Mouse (Mus musculus): ENCODE data around the gene Grhl3. TPM values are rescaled to one million over a fixed set of nuclear protein-coding genes. Genes with fewer than 3 reads are reported as not detected.

The Grhl3 gene
- polyA plus RNA-seq, 1 experiment: not detected

- Histone ChIP-seq H3K4me1 (ENCODE audit: control insufficient read depth, insufficient read depth, insufficient read length, low read length) (no peaks in the 10 kb centered on the region), H3K4me3 (ENCODE audit: insufficient read depth, low read depth, low read length) (no peak overlapping the region), H3K27ac (replicated peaks; ENCODE audit: low read depth, low read length) (no peak overlapping the region)
Measured at GRCm38 (mm10) chr4:135591086-135591485, 17.7 kb upstream of the Grhl3 start.

GRCm38 (mm10) chr4:135584838-135585237 lies 11.4 kb upstream of the Grhl3 start:
- no peaks in the 10 kb centered on the region for H3K4me1 ChIP-seq (ENCODE audit: control insufficient read depth, insufficient read depth, insufficient read length, low read length)

GRCm38 (mm10) chr4:135581222-135581910 lies 7.9 kb upstream of the Grhl3 start:
- no peak overlapping the region for H3K4me3 ChIP-seq (ENCODE audit: insufficient read depth, low read depth, low read length)
- no peak overlapping the region for H3K27ac ChIP-seq (replicated peaks; ENCODE audit: low read depth, low read length)
- no peaks in the 10 kb centered on the region for H3K4me1 ChIP-seq (ENCODE audit: control insufficient read depth, insufficient read depth, insufficient read length, low read length)

More at GRCm38 (mm10) chr4:135584838-135585237, 11.4 kb upstream of the Grhl3 start:
- Histone ChIP-seq H3K27ac (replicated peaks; ENCODE audit: low read depth, low read length) (no peak overlapping the region), H3K4me3 (ENCODE audit: insufficient read depth, low read depth, low read length) (no peak overlapping the region)

DNA sequence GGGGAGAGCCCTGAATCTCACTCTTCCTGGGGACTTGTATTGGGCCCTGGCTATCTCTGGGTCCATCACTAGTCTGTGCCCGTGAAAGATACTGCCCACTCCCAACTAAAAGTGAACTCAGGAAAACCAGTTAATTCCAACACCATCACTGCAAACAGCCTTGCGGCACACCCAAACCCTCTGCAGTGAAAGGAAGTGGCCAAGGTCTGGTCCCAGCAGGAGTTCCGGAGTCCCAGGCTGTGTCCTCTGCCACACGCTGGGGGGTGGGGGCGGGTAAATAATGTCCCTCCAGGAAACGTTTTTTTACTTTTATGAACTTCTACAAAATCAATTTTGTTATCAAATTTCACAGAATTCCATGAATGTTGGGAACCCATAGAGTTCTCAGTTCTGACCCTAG lies 6.3 kb upstream of the Grhl3 start:
- no peak overlapping the region for H3K4me3 ChIP-seq (ENCODE audit: insufficient read depth, low read depth, low read length)
- H3K27ac ChIP-seq (replicated peaks; ENCODE audit: low read depth, low read length): no peak overlapping the region
- no peaks in the 10 kb centered on the region for H3K4me1 ChIP-seq (ENCODE audit: control insufficient read depth, insufficient read depth, insufficient read length, low read length)

GRCm38 (mm10) chr4:135578490-135578889 lies 5.1 kb upstream of the Grhl3 start:
- Histone ChIP-seq H3K4me1 (ENCODE audit: control insufficient read depth, insufficient read depth, insufficient read length, low read length) (no peaks in the 10 kb centered on the region), H3K4me3 (ENCODE audit: insufficient read depth, low read depth, low read length) (no peak overlapping the region), H3K27ac (replicated peaks; ENCODE audit: low read depth, low read length) (no peak overlapping the region)

DNA sequence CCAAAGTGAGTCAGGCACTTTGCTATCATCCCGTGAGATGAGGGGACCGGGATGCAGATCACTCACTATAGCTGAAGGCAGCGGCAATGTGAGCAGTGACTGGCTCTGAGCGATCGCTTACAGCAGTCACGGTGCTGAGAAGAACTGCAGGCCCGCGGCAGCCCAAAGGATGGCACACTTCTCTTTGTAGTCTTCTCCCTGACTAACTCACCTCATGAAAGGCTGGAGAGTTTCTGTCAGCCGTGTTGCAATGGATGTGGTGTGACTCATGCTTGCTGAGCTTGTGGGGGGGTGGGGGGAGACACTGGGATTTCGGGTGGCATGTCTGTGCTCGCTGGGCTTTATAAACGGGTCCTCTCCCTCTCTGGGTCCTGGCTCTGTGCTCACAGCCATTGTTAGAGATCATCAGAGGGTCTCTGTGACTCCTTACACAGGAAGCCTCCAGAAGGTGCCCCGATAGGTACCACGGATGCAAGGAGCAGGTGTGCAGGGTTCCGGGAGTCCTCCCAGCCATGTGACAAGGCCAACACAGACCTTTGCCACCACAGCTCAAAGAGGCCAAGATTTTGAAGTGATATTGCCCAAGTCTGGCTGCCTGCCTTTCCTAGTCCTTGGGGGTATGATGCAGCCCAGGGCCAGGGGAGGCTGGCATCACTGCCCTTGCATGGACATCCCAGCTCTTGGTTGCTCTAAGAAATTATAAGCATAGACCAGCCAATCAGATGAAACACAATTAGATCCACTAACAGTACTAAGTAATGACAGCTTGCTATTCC lies 2.1 kb upstream of the Grhl3 start:
- H3K27ac ChIP-seq (replicated peaks; ENCODE audit: low read depth, low read length): no peak overlapping the region
- no peak overlapping the region for H3K4me3 ChIP-seq (ENCODE audit: insufficient read depth, low read depth, low read length)
- H3K4me1 ChIP-seq (ENCODE audit: control insufficient read depth, insufficient read depth, insufficient read length, low read length): no peaks in the 10 kb centered on the region

- Histone ChIP-seq H3K27ac (replicated peaks; ENCODE audit: low read depth, low read length) (no peak overlapping the region), H3K4me3 (ENCODE audit: insufficient read depth, low read depth, low read length) (no peak overlapping the region), H3K4me1 (ENCODE audit: control insufficient read depth, insufficient read depth, insufficient read length, low read length) (no peaks in the 10 kb centered on the region)
Measured at GRCm38 (mm10) chr4:135572276-135572675, 1.2 kb downstream of the Grhl3 start.

GRCm38 (mm10) chr4:135571037-135571550 lies 2.3 kb downstream of the Grhl3 start:
- no peaks in the 10 kb centered on the region for H3K4me1 ChIP-seq (ENCODE audit: control insufficient read depth, insufficient read depth, insufficient read length, low read length)
- no peak overlapping the region for H3K4me3 ChIP-seq (ENCODE audit: insufficient read depth, low read depth, low read length)
- H3K27ac ChIP-seq (replicated peaks; ENCODE audit: low read depth, low read length): no peak overlapping the region

GRCm38 (mm10) chr4:135570152-135571036 lies 3.0 kb downstream of the Grhl3 start:
- Histone ChIP-seq H3K4me1 (ENCODE audit: control insufficient read depth, insufficient read depth, insufficient read length, low read length) (no peaks in the 10 kb centered on the region), H3K27ac (replicated peaks; ENCODE audit: low read depth, low read length) (no peak overlapping the region), H3K4me3 (ENCODE audit: insufficient read depth, low read depth, low read length) (peak overlapping the region; percentile 46)

DNA sequence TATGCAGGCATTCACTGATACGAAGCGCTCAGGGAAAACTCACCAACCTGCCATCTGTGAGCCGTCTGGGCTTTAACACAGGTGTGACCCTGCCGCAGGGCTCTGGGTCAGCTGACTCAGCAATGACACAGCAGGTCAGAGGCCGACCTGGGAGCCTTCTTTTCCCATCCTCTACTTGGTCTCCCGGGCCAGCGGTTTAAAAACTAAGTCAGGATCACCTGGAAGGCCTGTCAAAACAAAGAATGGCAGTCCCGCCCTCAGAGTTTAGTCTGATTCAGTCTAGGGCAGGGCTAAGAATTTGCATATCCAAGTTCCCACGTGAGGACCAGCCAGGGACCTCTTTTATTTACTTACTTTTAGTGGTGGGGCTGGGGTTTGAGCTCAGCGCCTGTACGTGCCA lies 4.2 kb downstream of the Grhl3 start:
- no peak overlapping the region for H3K4me3 ChIP-seq (ENCODE audit: insufficient read depth, low read depth, low read length)
- H3K27ac ChIP-seq (replicated peaks; ENCODE audit: low read depth, low read length): no peak overlapping the region
- H3K4me1 ChIP-seq (ENCODE audit: control insufficient read depth, insufficient read depth, insufficient read length, low read length): no peaks in the 10 kb centered on the region

DNA sequence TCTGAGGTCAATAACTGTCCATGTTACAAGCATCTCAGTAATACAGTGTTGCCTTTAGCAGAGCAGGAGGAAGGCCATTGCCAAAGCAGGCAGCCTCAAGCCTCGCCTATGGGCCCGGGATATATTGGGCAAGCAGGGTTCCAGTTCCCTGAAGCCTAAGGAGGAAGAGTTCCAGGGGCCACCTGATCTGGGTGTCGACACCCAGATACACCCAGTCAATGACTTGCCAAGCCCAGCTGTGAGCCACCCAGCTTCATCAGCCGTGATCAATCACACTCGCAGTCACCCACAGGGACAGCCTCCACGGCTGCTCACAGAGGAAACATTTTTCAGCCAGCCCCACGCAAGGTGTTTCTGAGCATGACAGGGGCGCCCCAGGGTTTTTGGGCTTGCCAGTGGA lies 5.9 kb downstream of the Grhl3 start:
- Histone ChIP-seq H3K27ac (replicated peaks; ENCODE audit: low read depth, low read length) (no peak overlapping the region), H3K4me1 (ENCODE audit: control insufficient read depth, insufficient read depth, insufficient read length, low read length) (no peaks in the 10 kb centered on the region), H3K4me3 (ENCODE audit: insufficient read depth, low read depth, low read length) (no peak overlapping the region)

DNA sequence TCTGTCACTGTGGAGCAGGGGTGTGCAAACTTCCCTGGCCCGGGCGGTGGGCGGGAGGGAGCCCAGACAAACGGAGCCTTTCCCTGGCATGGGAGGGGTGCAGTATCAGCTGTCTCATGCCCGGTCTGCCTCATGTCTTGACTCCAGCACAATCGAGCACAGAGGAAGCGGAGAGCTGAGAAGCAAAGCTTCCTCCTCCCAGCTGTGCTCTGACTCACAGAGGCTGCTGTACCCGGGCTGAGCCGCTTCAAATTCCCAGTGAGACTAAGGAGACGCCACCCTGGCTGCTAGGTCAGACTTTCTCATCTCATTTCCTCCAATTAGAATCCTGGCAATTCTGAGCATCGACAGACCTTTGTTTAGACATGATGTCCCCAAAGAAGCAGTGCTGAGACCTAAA lies 6.4 kb downstream of the Grhl3 start:
- H3K4me1 ChIP-seq (ENCODE audit: control insufficient read depth, insufficient read depth, insufficient read length, low read length): no peaks in the 10 kb centered on the region
- no peak overlapping the region for H3K27ac ChIP-seq (replicated peaks; ENCODE audit: low read depth, low read length)
- no peak overlapping the region for H3K4me3 ChIP-seq (ENCODE audit: insufficient read depth, low read depth, low read length)

GRCm38 (mm10) chr4:135565400-135565799 lies 8.0 kb downstream of the Grhl3 start:
- Histone ChIP-seq H3K4me1 (ENCODE audit: control insufficient read depth, insufficient read depth, insufficient read length, low read length) (no peaks in the 10 kb centered on the region), H3K27ac (replicated peaks; ENCODE audit: low read depth, low read length) (no peak overlapping the region)

GRCm38 (mm10) chr4:135563794-135564193 lies 9.6 kb downstream of the Grhl3 start:
- no peak overlapping the region for H3K27ac ChIP-seq (replicated peaks; ENCODE audit: low read depth, low read length)

More at GRCm38 (mm10) chr4:135565400-135565799, 8.0 kb downstream of the Grhl3 start:
- H3K4me3 ChIP-seq (ENCODE audit: insufficient read depth, low read depth, low read length): no peak overlapping the region

GRCm38 (mm10) chr4:135549323-135549722 lies 24.1 kb downstream of the Grhl3 start:
- Histone ChIP-seq H3K4me1 (ENCODE audit: control insufficient read depth, insufficient read depth, insufficient read length, low read length) (peaks cover 11% of the 10 kb centered on the region), H3K27ac (replicated peaks; ENCODE audit: low read depth, low read length) (no peak overlapping the region)

More at GRCm38 (mm10) chr4:135563794-135564193, 9.6 kb downstream of the Grhl3 start:
- Histone ChIP-seq H3K4me1 (ENCODE audit: control insufficient read depth, insufficient read depth, insufficient read length, low read length) (no peaks in the 10 kb centered on the region), H3K4me3 (ENCODE audit: insufficient read depth, low read depth, low read length) (no peak overlapping the region)

More at GRCm38 (mm10) chr4:135549323-135549722, 24.1 kb downstream of the Grhl3 start:
- H3K4me3 ChIP-seq (ENCODE audit: insufficient read depth, low read depth, low read length): no peak overlapping the region
